ENCODE assay signal across 24 mouse cellular contexts in the genomic region with DNA sequence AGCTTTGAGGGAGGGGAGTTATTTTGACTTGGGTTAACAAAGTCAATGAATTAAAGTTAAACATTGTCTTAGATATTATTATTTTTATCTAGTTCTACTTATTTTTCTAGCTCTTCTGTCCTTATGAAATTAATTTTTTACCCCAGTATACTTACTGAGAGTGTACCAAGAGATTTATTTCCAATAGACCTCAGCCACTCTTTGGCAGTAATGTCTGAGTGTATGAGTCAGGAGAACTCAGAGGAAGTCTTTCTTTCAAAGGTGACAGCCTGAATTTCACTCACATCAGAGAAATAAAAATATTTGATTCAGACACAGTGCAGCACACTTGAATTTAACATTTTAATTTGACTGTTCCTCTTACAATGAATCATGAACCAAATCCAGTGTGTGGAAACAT.
"Had no signal": no experiment of that assay in that cellular context is flagged by ENCODE, and none has a peak within 500 bp of the region (broad histone marks: within the 10 kb centered on the region; RNA-seq: fewer than 3 reads in every experiment).

No protein-coding gene starts in this region.

- H3K27ac ChIP-seq: heart, adult 2 months; heart, embryonic 13.5 days; heart, embryonic 15.5 days; hindbrain, embryonic 13.5 days; hindbrain, embryonic 15.5 days; hindbrain, postnatal 0 days; kidney, embryonic 15.5 days; kidney, postnatal 0 days; left cerebral cortex, adult 2 months; limb, embryonic 10.5 days; limb, embryonic 12.5 days had no signal

- H3K36me3 ChIP-seq: heart, embryonic 13.5 days; heart, embryonic 15.5 days; hindbrain, embryonic 13.5 days; hindbrain, embryonic 15.5 days; kidney, embryonic 15.5 days; limb, embryonic 10.5 days; limb, embryonic 12.5 days had no signal

- H3K27me3 ChIP-seq: heart, embryonic 13.5 days; heart, embryonic 15.5 days; hindbrain, embryonic 13.5 days; hindbrain, embryonic 15.5 days; kidney, embryonic 15.5 days; limb, embryonic 12.5 days had no signal

- H3K4me2 ChIP-seq: heart, embryonic 11.5 days; heart, embryonic 13.5 days; heart, embryonic 15.5 days; hindbrain, embryonic 13.5 days; hindbrain, embryonic 15.5 days; kidney, embryonic 15.5 days; limb, embryonic 12.5 days; liver, embryonic 11.5 days had no signal

- H3K9me3 ChIP-seq: heart, embryonic 13.5 days; heart, embryonic 15.5 days; hindbrain, embryonic 13.5 days; hindbrain, embryonic 15.5 days; kidney, embryonic 15.5 days; limb, embryonic 10.5 days; limb, embryonic 12.5 days had no signal

- H3K9ac ChIP-seq: heart, embryonic 13.5 days; heart, embryonic 15.5 days; hindbrain, embryonic 13.5 days; hindbrain, embryonic 15.5 days; kidney, embryonic 15.5 days; limb, embryonic 12.5 days had no signal

- ATAC-seq: hindbrain, postnatal 0 days had no signal

- DNase-seq: gastrocnemius, postnatal 14 days; gastrocnemius, postnatal 36 days; heart, adult 11 months; heart, adult 2 months; heart, postnatal 14 days; heart, postnatal 36 days; kidney, adult 11 months; kidney, postnatal 14 days; kidney, postnatal 36 days; layer of hippocampus, adult 9-11 months; layer of hippocampus, postnatal 36 days; liver had no signal

- H3K4me3 ChIP-seq: heart, adult 2 months; heart, embryonic 13.5 days; heart, embryonic 15.5 days; hindbrain, embryonic 13.5 days; hindbrain, embryonic 15.5 days; kidney, embryonic 15.5 days; left cerebral cortex, adult 2 months; limb, embryonic 10.5 days; limb, embryonic 12.5 days had no signal

- H3K4me1 ChIP-seq: heart, embryonic 13.5 days; heart, embryonic 15.5 days; hindbrain, embryonic 13.5 days; hindbrain, embryonic 15.5 days; kidney, embryonic 15.5 days; limb, embryonic 10.5 days; limb, embryonic 12.5 days had no signal
